Mouse (Mus musculus): ENCODE results near the gene Chit1.
A peak's percentile ranks its signal among the peaks of the same experiment; 100 is the strongest.

Chit1 gene

DNA sequence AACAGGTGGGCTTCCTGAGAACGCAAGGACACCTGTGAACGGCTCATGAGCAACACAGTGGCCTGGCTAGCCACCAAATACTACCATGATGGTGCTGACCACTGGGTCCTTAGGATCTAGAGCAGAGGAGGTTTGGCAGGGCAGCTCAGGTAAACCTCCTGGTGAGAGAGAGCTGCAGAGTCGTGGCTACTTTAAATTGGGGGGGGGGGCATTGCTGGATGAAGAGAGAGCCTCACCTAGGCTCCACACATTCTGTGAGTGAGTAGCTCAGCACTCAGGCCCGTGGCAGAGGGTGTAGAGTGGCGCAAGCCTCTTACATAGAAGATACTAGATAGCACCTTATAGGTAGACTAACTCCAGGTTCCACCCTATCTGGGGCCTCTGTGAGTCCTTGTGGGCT lies 10.6 kb upstream of the Chit1 start:
- no peak for DNase-seq

GRCm38 (mm10) chr1:134100928-134101327 lies 10.1 kb upstream of the Chit1 start:
- no peak for DNase-seq

DNA sequence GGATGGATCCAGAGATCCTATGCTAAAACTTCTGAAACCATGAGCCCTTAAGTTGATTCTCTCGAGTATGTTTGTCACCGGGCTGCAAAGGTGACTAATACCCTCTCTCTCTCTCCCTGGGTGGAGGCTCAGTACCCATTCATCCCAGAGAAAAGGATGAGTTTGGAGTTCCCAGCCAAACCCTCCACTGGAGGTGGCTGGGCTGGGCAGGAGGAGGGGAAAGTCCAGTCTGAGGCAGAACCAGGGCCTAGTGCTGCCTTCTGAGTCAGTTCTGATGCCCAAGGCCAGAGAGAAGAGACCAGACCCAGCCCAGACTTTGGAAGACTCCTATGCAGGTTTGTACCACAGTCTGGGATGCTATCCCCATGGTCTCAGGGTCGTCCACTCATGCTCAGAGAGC lies 9.4 kb upstream of the Chit1 start:
- DNase-seq = no peak

GRCm38 (mm10) chr1:134103861-134104260 lies 7.2 kb upstream of the Chit1 start:
- DNase-seq = no peak

GRCm38 (mm10) chr1:134105043-134105763 lies 5.8 kb upstream of the Chit1 start:
- no peak for DNase-seq

GRCm38 (mm10) chr1:134105764-134106430 lies 5.1 kb upstream of the Chit1 start:
- DNase-seq = no peak

GRCm38 (mm10) chr1:134106719-134107118 lies 4.3 kb upstream of the Chit1 start:
- DNase-seq = peak; percentile 65

DNA sequence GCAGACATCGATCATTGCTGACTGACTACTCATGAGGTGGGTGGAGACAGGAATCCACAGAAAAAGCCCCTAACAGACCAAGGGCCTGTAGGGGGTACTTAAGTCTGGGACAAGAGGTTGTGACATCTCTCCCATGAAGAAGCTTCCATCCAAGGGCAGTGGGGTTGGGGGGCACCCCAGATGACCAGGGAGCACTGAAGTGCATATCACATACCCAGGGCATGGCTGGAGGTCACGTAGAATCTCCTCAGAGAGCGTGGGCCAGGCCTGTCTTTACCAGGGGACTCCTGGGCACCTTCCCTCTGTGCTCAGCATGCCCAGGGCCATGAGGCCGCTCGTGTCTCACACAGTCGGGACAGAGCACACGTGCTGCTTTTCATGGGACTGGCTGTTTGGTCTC lies 3.3 kb upstream of the Chit1 start:
- DNase-seq = no peak

DNA sequence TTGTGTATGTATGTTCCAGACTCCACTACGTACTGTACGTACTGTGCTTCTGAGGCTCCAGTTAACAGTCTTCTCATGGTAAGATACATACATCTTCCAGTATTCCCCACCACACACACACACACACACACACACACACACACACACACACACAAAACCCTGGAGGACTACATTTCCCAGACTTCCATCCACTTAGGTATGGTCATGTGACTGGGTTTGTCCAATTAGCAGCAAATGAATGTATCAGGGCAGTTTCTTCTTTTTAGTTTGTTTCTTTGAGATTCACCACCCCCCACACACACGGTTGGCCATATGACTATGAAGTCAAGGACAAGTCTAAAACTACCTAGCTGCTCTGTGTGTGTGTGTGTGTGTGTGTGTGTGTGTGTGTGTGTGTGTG lies 1.0 kb upstream of the Chit1 start:
- no peak for DNase-seq

- DNase-seq = no peak
Observed at GRCm38 (mm10) chr1:134110449-134110848, 593 bp upstream of the Chit1 start.

DNA sequence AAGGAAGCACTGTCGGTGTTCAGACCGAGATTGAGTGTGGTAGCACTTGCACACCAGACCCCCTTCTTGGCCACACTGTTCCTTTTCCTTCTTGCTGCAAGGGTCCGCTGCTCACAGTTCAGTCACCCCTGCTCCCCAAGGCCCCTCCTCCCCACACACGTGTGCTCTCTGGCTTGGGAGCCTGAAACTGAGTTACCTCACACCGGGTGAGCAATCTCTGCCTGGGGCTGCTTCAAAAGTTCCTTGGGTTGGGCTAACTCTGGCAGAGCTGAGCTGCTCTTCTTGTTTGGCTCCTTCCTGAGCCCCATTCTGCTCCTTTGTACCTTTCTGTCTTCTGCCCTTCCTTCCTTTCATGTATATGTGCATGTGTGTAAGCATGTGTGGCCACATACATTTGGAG lies 2.5 kb downstream of the Chit1 start:
- DNase-seq = no peak

DNA sequence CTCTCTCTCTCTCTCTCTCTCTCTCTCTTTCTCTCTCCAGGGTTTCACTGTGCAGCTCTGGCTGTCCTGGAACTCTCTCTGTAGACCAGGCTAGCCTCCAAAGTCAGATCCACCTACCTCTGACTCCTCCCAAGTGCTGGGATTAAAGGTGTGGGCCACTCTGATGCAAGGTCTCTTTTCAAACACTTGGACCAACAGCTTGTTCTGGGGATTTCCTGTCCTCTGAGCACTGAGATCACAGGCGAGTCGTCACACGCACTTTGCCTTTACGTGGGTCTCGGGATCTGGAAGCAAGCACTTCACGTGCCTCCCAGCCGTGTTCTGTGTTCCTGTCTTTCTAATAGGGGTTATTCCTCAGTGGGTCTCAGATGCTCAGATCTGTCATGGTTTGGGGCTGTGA lies 3.0 kb downstream of the Chit1 start:
- DNase-seq = no peak

GRCm38 (mm10) chr1:134114730-134115129 lies 3.7 kb downstream of the Chit1 start:
- no peak for DNase-seq

GRCm38 (mm10) chr1:134115424-134115823 lies 4.4 kb downstream of the Chit1 start:
- no peak for DNase-seq

DNA sequence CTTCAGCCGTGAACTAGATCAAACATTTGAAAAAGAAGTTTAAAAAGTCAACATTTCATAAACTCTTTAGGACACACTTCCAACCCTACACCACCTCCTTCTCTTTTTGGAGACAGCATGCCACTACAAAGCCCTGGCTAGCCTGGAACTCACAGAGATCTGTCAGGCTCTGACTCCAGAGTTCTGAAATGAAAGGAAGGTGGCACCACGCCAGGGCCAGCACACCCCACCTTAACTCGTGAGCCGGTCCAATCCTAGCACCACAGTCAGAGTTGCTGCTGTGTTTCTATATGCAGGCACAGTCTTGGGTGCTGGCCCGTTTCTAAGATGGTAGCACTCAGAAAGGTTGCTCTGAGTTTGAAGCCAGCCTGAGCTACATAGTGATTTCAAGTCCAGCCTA lies 6.1 kb downstream of the Chit1 start:
- DNase-seq = no peak

DNA sequence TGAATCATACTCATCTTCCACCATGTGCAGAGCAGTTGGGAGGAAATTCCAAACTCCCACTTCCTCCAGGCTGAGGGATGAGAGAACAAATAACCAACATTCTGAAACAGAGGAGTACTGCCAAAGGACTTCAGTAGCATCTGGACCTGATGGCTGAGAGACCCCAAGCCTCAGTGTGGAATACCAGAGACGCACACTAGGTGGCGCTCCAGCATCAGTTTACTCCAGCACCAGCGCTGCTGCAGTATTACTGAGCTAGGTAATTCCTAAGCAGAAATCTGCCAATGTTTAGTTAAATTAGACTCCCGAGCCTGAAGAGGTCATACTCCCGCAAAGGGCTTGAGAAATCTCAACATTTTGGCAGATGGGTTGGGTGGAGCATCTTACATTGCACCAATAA lies 9.1 kb downstream of the Chit1 start:
- DNase-seq = peak; percentile 81

GRCm38 (mm10) chr1:134122195-134122594 lies 11.2 kb downstream of the Chit1 start:
- no peak for DNase-seq

- no peak for DNase-seq
Observed at GRCm38 (mm10) chr1:134133316-134133715, 22.3 kb downstream of the Chit1 start.

DNA sequence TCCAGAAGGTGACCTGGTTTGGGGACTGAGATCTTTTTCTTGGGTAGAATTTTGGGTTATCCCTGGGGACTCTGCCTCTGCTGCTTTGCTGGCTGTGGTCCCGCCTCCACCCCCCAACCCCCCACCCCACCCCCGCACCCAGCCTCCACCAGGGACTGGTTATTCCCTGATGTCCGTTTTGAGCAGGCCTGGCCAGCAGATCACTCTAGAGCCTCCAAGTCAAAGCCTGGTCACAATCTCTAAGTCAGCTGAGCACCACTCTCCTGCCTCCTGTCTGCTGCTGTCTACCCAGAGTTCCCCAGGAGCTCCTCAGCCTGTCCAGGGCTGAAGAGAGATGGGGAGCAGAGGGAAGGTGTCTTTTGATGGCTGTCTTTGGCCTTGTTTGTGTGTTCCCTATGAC lies 25.3 kb downstream of the Chit1 start:
- DNase-seq = no peak

GRCm38 (mm10) chr1:134138424-134138823 lies 27.4 kb downstream of the Chit1 start:
- DNase-seq = no peak

DNA sequence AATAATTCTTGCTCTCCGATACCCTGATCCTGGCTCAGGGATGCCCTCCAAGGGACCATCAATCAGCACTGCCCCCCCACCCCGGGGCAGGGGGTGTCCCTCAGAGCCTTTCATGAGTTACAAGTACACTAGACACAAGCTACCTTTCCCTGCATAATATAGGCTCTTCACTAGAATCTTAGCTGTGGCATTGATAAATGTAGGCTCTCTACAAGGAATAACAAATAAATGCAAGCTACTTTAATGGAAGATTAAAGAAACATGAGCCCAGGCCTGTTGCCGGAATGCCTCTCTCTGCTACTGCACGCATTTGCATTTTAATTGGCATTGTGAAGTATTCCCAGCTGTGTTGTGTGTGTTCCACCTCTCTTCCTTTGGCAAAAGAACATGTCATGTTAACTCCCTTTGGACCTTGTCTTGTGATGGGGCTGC lies 31.3 kb downstream of the Chit1 start:
- DNase-seq = no peak

DNA sequence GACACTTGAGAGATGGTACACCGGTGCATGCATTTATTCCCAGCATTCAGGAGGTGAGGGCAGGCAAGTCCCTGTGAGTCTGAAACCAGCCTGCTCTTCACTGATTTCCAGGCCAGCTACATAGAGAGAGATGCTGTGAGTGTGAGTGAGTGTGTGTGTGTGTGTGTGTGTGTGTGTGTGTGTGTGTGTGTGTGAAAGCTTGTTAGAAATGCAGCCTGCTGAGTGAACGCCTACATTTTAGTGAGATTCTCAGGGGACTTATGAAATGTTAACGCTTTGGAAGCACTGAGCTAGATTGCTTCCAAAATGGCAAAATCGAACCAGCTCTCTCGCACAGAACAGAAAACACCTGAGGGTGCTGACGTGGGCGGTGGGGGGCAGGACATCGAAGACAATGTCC lies 35.0 kb downstream of the Chit1 start:
- no peak for DNase-seq

DNA sequence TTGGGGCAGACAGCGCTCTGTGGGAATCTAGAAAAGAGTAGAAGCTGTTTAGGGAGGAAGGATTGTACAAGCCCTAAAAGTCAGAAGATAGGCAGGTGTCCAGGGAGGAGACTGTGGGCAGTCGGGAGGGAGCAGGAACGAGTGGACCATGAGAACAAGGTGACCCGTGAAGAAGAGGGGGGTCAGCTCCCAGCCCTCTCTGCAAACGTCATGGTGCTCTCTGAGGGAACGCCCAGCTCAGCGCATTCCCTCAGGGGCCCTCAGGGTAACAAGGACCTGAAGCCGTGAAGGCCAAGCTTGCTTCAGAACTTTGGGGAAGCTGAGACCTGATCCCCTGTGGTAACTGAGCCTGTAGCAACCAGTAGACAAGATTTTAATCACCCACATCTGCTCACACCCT lies 39.0 kb downstream of the Chit1 start:
- no peak for DNase-seq

DNA sequence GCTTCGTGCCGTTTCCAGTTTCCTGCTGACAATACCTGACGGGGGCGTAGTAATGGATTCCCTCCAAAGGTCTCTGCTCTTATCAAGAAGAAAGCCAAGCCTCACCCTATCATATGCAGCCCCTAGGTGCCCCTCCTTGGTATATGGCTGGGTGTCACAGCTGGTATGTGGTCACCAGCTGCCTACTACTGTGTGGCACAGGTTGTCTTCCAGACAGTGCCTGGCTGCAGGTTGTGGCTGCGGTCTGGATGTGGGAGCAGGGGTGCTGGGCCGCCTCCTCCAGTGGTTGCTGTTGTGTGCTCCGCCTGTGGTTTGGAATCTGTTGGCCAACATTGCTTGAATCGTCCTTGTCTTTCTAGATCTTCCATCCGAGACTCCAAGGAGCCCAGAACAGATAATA lies 39.7 kb downstream of the Chit1 start:
- no peak for DNase-seq

All from cerebellum, adult 11 months (tissue).